Mouse (Mus musculus): Measurements from ENCODE around the gene Exoc4.

The Exoc4 gene

DNA sequence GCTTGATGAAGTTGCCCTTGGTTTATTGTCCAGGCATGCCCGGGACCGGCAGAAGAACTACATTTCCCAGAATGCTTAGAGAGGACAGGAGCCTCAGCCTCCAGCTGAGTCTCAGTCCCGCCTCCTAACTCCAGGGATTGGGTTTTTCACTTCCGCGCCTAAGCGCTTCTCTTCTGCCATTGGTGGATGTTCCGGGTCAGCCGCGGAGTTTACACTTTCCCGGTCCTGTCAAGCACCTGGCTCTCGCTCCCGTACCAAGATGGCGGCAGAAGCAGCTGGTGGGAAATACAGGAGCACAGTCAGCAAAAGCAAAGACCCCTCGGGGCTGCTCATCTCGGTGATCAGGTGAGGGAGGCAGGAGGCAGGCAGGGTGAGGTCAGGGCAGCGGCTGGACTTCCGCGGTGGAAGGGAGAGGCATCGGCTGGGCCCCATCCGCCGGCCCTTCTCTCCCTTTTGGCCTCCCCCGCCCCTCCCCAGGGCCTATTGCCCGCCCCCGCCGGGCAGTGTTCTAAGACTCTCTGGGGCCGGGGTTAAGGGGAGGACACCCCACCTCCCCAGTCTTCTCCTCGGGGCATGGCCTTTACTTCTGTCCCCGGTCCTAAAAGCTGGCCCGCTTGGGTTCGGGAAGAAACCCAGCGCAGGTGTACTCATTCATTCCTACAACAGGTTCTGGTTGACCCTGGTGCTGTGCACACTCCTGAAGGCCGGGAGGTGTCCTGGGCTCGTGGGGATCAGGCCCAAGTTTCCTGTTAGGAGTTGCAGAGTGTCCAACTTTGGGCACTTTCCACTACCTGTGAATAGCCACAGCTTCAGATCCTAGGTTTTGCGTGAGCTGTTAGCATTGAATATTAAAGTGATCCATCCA is at the start of gene Exoc4:
Gene Exoc4 (plus strand): TSS at position 192 of the 865 bp plus-strand sequence.
- Histone ChIP-seq H3K27me3 (ENCODE audit: control insufficient read depth, insufficient read depth, low read length, poor library complexity, severe bottlenecking) (no peaks in the 10 kb centered on the region), H3K36me3 (ENCODE audit: control insufficient read depth, insufficient read depth, low read length, poor library complexity, severe bottlenecking) (no peaks in the 10 kb centered on the region)
- DNase-seq (ENCODE audit: low read depth, low spot score), result peak; percentile 96

DNA sequence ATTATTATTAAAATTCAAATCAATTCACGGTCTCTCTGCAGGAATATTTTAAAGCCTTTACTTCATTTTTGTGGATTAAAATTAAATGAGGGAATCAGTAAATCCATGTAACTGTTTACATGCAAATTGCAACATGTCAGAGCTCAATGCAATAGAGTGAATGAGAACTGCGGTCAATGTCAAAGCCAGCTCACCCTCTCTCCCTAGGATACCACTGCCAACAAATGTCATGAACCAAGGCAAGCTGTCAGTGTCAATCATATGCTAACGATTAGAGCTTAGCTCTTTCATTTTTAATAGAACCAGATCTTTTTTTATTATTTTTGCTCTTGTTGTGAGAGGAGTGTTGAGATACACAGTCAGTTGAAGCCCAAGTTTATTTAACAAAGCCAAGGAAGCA is 30.1 kb upstream of the Exoc4 start:
- no peak for DNase-seq (ENCODE audit: low read depth, low spot score)
- Histone ChIP-seq H3K27me3 (ENCODE audit: control insufficient read depth, insufficient read depth, low read length, poor library complexity, severe bottlenecking) (no peaks in the 10 kb centered on the region), H3K36me3 (ENCODE audit: control insufficient read depth, insufficient read depth, low read length, poor library complexity, severe bottlenecking) (no peaks in the 10 kb centered on the region)

DNA sequence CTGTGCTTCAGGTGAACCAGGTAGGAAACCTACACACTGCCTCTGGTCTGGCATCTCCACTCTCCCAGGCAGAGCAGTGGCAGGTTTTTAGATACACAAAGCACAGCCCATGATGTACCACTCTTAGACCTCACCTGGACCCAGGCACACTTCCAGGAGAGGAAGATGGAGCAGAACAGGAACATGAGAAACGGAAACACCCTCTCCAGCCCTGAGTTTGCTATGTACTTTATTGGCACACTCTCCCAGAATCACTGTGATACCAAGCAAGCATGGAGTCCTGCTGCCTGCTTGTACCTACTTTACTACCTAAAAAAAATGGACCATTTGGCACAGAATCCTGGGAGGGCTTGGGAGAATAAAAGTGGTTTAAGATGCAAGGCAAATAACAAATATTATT is 22.2 kb upstream of the Exoc4 start:
- H3K36me3 ChIP-seq (ENCODE audit: control insufficient read depth, insufficient read depth, low read length, poor library complexity, severe bottlenecking), result no peaks in the 10 kb centered on the region
- DNase-seq (ENCODE audit: low read depth, low spot score), result no peak
- H3K27me3 ChIP-seq (ENCODE audit: control insufficient read depth, insufficient read depth, low read length, poor library complexity, severe bottlenecking), result no peaks in the 10 kb centered on the region; the same call in 1 of the 2 replicates

- DNase-seq (ENCODE audit: low read depth, low spot score), result no peak
- H3K36me3 ChIP-seq (ENCODE audit: control insufficient read depth, insufficient read depth, low read length, poor library complexity, severe bottlenecking), result no peaks in the 10 kb centered on the region
- H3K27me3 ChIP-seq (ENCODE audit: control insufficient read depth, insufficient read depth, low read length, poor library complexity, severe bottlenecking), result no peaks in the 10 kb centered on the region; the same call in 1 of the 2 replicates
These were observed 21.5 kb upstream of the Exoc4 start for GRCm38 (mm10) chr6:33227371-33227770.

- no peaks in the 10 kb centered on the region for H3K36me3 ChIP-seq (ENCODE audit: control insufficient read depth, insufficient read depth, low read length, poor library complexity, severe bottlenecking)
- DNase-seq (ENCODE audit: low read depth, low spot score), result no peak
- no peaks in the 10 kb centered on the region for H3K27me3 ChIP-seq (ENCODE audit: control insufficient read depth, insufficient read depth, low read length, poor library complexity, severe bottlenecking)
These were observed 7.6 kb upstream of the Exoc4 start for GRCm38 (mm10) chr6:33241250-33241649.

GRCm38 (mm10) chr6:33244546-33244945 is 4.3 kb upstream of the Exoc4 start:
- no peak for DNase-seq (ENCODE audit: low read depth, low spot score)
- Histone ChIP-seq H3K36me3 (ENCODE audit: control insufficient read depth, insufficient read depth, low read length, poor library complexity, severe bottlenecking) (no peaks in the 10 kb centered on the region), H3K27me3 (ENCODE audit: control insufficient read depth, insufficient read depth, low read length, poor library complexity, severe bottlenecking) (no peaks in the 10 kb centered on the region)

GRCm38 (mm10) chr6:33247146-33247545 is 1.7 kb upstream of the Exoc4 start:
- no peak for DNase-seq (ENCODE audit: low read depth, low spot score)
- no peaks in the 10 kb centered on the region for H3K27me3 ChIP-seq (ENCODE audit: control insufficient read depth, insufficient read depth, low read length, poor library complexity, severe bottlenecking)

DNA sequence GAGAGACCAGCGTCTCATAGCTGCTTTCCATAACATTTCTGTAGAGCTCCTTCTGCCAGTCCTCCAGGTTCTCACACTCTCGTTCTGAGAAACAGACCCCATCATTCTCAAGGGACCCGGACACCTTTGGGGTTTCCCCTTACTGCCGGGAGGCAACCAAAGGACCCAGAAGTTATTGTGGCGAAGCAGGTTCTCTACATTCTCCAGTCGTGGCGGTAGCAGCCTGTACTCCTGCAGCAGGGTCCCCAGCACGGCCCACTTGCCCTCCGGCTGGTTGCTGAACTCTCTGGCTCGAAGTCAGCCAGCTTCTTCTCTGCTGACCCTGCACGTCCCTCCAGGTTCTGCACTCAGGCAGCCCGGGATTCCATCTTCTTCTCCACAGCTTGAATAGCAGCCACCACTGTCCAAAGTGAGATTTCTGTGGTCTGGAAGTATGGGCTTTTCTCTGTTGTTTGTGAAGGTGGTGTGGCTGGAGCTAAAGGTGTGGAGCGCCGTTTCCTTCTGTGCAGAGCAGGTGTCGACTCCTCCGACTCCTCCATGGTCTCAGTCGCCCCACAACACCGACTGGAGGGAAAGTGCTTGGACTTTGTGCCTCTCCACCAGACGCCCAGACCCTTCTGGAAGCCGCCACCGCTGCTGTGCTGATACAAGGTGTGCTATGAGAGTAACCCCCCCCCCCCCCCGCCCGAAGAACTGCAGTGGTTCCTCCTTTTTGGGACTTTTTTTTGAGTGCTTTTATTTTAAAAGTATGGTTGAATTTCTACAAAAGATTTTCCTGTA is 1.1 kb upstream of the Exoc4 start:
- no peak for DNase-seq (ENCODE audit: low read depth, low spot score)
- Histone ChIP-seq H3K36me3 (ENCODE audit: control insufficient read depth, insufficient read depth, low read length, poor library complexity, severe bottlenecking) (no peaks in the 10 kb centered on the region), H3K27me3 (ENCODE audit: control insufficient read depth, insufficient read depth, low read length, poor library complexity, severe bottlenecking) (no peaks in the 10 kb centered on the region)

More at GRCm38 (mm10) chr6:33247146-33247545, 1.7 kb upstream of the Exoc4 start:
- no peaks in the 10 kb centered on the region for H3K36me3 ChIP-seq (ENCODE audit: control insufficient read depth, insufficient read depth, low read length, poor library complexity, severe bottlenecking)

- Histone ChIP-seq H3K36me3 (ENCODE audit: control insufficient read depth, insufficient read depth, low read length, poor library complexity, severe bottlenecking) (no peaks in the 10 kb centered on the region), H3K27me3 (ENCODE audit: control insufficient read depth, insufficient read depth, low read length, poor library complexity, severe bottlenecking) (no peaks in the 10 kb centered on the region)
- DNase-seq (ENCODE audit: low read depth, low spot score), result peak; percentile 25
These were observed 7.8 kb downstream of the Exoc4 start for GRCm38 (mm10) chr6:33256638-33257037.

GRCm38 (mm10) chr6:33257076-33257789 is 8.3 kb downstream of the Exoc4 start:
- Histone ChIP-seq H3K27me3 (ENCODE audit: control insufficient read depth, insufficient read depth, low read length, poor library complexity, severe bottlenecking) (no peaks in the 10 kb centered on the region), H3K36me3 (ENCODE audit: control insufficient read depth, insufficient read depth, low read length, poor library complexity, severe bottlenecking) (no peaks in the 10 kb centered on the region)
- no peak for DNase-seq (ENCODE audit: low read depth, low spot score)

- Histone ChIP-seq H3K36me3 (ENCODE audit: control insufficient read depth, insufficient read depth, low read length, poor library complexity, severe bottlenecking) (no peaks in the 10 kb centered on the region), H3K27me3 (ENCODE audit: control insufficient read depth, insufficient read depth, low read length, poor library complexity, severe bottlenecking) (no peaks in the 10 kb centered on the region)
- no peak for DNase-seq (ENCODE audit: low read depth, low spot score)
These were observed 11.0 kb downstream of the Exoc4 start for GRCm38 (mm10) chr6:33259926-33260325.

- Histone ChIP-seq H3K36me3 (ENCODE audit: control insufficient read depth, insufficient read depth, low read length, poor library complexity, severe bottlenecking) (no peaks in the 10 kb centered on the region), H3K27me3 (ENCODE audit: control insufficient read depth, insufficient read depth, low read length, poor library complexity, severe bottlenecking) (no peaks in the 10 kb centered on the region)
- DNase-seq (ENCODE audit: low read depth, low spot score), result no peak
These were observed 12.7 kb downstream of the Exoc4 start for GRCm38 (mm10) chr6:33261606-33262005.

DNA sequence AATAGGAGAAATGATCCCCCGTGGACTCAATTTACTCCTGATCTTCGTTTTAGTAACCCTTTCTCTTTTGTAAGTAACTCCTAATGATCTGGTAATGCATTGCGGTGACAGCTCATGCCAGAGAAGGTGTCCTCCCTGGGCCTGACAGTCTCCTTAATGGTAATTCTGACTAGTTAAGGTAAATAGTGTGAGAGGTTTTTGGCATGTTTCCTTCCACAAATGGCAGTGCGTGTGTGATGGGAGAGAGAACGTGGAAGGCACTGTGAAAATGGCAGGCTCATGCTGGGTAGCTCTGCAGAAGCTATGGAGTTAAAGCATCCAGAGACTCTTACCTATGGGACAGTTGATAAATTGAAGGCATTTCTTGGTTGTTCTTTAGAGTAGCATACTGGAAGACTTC is 15.1 kb downstream of the Exoc4 start:
- no peak for DNase-seq (ENCODE audit: low read depth, low spot score)
- Histone ChIP-seq H3K27me3 (ENCODE audit: control insufficient read depth, insufficient read depth, low read length, poor library complexity, severe bottlenecking) (no peaks in the 10 kb centered on the region), H3K36me3 (ENCODE audit: control insufficient read depth, insufficient read depth, low read length, poor library complexity, severe bottlenecking) (no peaks in the 10 kb centered on the region)

DNA sequence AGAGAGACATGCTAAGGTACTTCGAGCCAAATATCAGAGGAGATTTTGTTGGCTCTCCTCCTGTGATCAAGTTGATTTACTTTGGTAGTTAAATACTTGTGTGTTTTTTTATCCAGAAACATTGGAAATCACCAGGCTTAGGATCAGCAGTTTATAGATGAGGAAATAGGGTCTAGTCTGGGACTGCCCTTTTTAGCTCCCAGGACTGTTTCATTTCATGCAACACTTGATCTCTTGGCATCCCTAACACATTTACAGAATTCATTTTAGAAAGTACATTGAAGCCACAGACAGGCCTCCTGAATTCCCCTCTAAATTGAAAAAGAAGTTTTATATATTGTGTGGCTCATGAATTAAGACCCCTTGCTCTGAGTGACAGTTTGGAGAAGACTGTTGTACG is 15.5 kb downstream of the Exoc4 start:
- Histone ChIP-seq H3K27me3 (ENCODE audit: control insufficient read depth, insufficient read depth, low read length, poor library complexity, severe bottlenecking) (no peaks in the 10 kb centered on the region), H3K36me3 (ENCODE audit: control insufficient read depth, insufficient read depth, low read length, poor library complexity, severe bottlenecking) (no peaks in the 10 kb centered on the region)

DNA sequence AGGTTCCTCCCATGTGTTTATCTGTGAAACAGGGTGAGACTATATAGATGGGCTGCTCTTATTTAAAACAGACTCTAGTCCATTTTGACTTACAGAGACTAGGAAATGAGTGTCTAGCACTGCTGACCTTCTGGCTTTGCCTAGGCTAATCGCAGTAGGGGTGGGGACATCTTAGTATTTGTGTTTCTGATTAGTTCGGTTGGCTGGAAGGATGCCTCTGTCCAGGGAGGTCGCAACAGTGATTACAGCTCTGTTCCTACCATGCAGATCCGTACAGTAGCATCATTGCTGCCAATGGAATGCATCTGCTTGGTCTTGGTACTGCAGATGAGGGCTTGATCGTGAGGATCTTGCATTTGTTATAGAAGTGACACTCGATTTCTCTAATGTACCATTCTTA is 18.7 kb downstream of the Exoc4 start:
- no peak for DNase-seq (ENCODE audit: low read depth, low spot score)
- Histone ChIP-seq H3K27me3 (ENCODE audit: control insufficient read depth, insufficient read depth, low read length, poor library complexity, severe bottlenecking) (no peaks in the 10 kb centered on the region), H3K36me3 (ENCODE audit: control insufficient read depth, insufficient read depth, low read length, poor library complexity, severe bottlenecking) (no peaks in the 10 kb centered on the region)

More for the DNA sequence above, 15.5 kb downstream of the Exoc4 start:
- DNase-seq (ENCODE audit: low read depth, low spot score), result no peak
